Mouse (Mus musculus) heart, adult 2 months (tissue): ENCODE measurements around the gene Agpat4. TPM values are rescaled to one million over a fixed set of nuclear protein-coding genes. Genes with fewer than 3 reads are reported as not detected.
A peak's percentile ranks its signal among the peaks of the same experiment; 100 is the strongest.

Source experiments
- DNase-seq, 2 experiments: peaks; one replicate each; pipeline ENCODE4 v3.0.0; 2021
- H3K27ac ChIP-seq: fragments of 200-600 bp; 2 replicates; pipeline ENCODE4 v1.8.1; 2022
- H3K27me3 ChIP-seq: fragments of 200-500 bp; 2 replicates; pipeline ENCODE4 v1.6.1; 2012; ENCODE audit warnings: mild to moderate bottlenecking, low read length, inconsistent platforms, mixed read lengths; ENCODE audit not compliant: control insufficient read depth, insufficient read depth
- H3K36me3 ChIP-seq: fragments of 200-500 bp; 2 replicates; pipeline ENCODE4 v1.6.1; 2012; ENCODE audit warnings: low read length, inconsistent platforms; ENCODE audit not compliant: control insufficient read depth, insufficient read depth
- H3K4me1 ChIP-seq: fragments of 200-500 bp; 2 replicates; pipeline ENCODE4 v1.6.1; 2011; ENCODE audit warnings: low read length; ENCODE audit not compliant: control insufficient read depth, insufficient read depth
- H3K4me3 ChIP-seq: fragments of 200-600 bp; 2 replicates; pipeline ENCODE4 v1.8.1; 2022
- H3K79me2 ChIP-seq: fragments of 200-500 bp; replicated peaks from 2 replicates; pipeline ENCODE4 v1.6.1; 2012; ENCODE audit warnings: mild to moderate bottlenecking, inconsistent platforms, low read length, moderate library complexity, mixed read lengths; ENCODE audit not compliant: control insufficient read depth, insufficient read depth
- H3K9ac ChIP-seq: fragments of 200-500 bp; 2 replicates; pipeline ENCODE4 v1.6.1; 2012; ENCODE audit warnings: low read depth, mild to moderate bottlenecking, control low read depth, inconsistent platforms, low read length, mixed read lengths
- CTCF ChIP-seq: fragments of 200-600 bp; IDR thresholded peaks from 2 replicates; pipeline ENCODE4 v1.8.1; 2022; ENCODE audit warnings: antibody characterized with exemption, mild to moderate bottlenecking, moderate library complexity
- EP300 ChIP-seq: fragments of 200-500 bp; IDR thresholded peaks from 2 replicates; pipeline ENCODE4 v1.6.1; 2011; ENCODE audit warnings: low read depth, low read length, control low read depth; ENCODE audit not compliant: insufficient read depth
- POLR2A ChIP-seq: fragments of 200-500 bp; IDR thresholded peaks from 2 replicates; pipeline ENCODE4 v1.6.1; 2011; ENCODE audit warnings: mild to moderate bottlenecking, low read depth, low read length, control low read depth; ENCODE audit not compliant: insufficient read depth
- WGBS: fragments of 180-500 bp; shearing (Covaris S2); methylation state at CpG from one replicate; pipeline ENCODE4 v1.1.7; 2018; 5-methylcytosine and 5-hydroxymethylcytosine counted together
- intact Hi-C: fragments of 180-260 bp; cut with DNase I; formaldehyde crosslinking; loops from one replicate; pipeline ENCODE4 v1.15.1; 2025
- polyA plus RNA-seq: library from polyadenylated mRNA; depleted of rRNA; stranded (reverse); fragments of >200 nt; gene quantifications from 2 replicates; pipeline ENCODE4 v1.2.3, GENCODE M21; 2012
- total RNA-seq, 2 experiments: library from RNA; stranded (reverse); gene quantifications; 2 replicates each; pipeline ENCODE4 v1.2.3; 2021

The Agpat4 gene
- total and polyA plus RNA-seq, 3 experiments = 4.4 to 5.3 (median 4.8) TPM

DNA sequence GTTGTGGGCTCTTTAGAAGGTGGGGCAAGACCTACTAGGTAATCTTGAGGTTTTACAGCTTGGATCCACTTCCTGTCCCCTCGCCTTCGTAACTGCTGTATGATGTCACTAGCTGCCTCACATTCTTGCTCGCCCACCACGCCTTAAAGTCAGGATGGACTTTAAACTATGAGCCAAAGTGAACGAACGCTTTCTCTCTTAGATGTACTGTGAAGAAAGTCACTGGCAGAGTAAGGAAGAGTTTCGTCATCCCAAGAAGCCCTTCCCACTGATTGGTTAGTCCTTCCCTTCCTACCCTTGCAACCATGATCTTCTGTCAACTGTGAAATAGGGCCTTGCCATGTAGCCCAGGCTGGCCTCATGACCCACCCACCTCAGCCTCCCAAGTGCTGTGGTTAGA lies 112.6 kb downstream of the Agpat4 start:
- DNase-seq = no peak
- H3K27ac ChIP-seq = no peak overlapping the region
- no peaks in the 10 kb centered on the region for H3K79me2 ChIP-seq
- no peaks in the 10 kb centered on the region; the same call in 1 of the 2 replicates for H3K4me1 ChIP-seq
- no peaks in the 10 kb centered on the region for H3K27me3 ChIP-seq
- intact Hi-C loops = no loop called here
- WGBS = 79% methylated on average over 7 of the region's 7 CpGs
- H3K4me3 ChIP-seq = no peak overlapping the region
- no peak overlapping the region for H3K9ac ChIP-seq
- no peaks in the 10 kb centered on the region for H3K36me3 ChIP-seq
- no peak for TF ChIP-seq POLR2A
- TF ChIP-seq CTCF = no peak
- no peak for TF ChIP-seq EP300

GRCm38 (mm10) chr17:12232724-12233123 lies 114.2 kb downstream of the Agpat4 start:
- Histone ChIP-seq H3K27ac (no peak overlapping the region), H3K4me3 (no peak overlapping the region), H3K4me1 (no peaks in the 10 kb centered on the region), H3K36me3 (no peaks in the 10 kb centered on the region), H3K79me2 (no peaks in the 10 kb centered on the region), H3K9ac (no peak overlapping the region), H3K27me3 (no peaks in the 10 kb centered on the region)
- intact Hi-C loops = no loop called here
- WGBS = 96% methylated on average over 6 of the region's 6 CpGs
- TF ChIP-seq EP300 = no peak
- no peak for TF ChIP-seq POLR2A
- no peak for TF ChIP-seq CTCF
- DNase-seq = no peak

GRCm38 (mm10) chr17:12240701-12241100 lies 122.2 kb downstream of the Agpat4 start:
- intact Hi-C loops = no loop called here
- H3K4me3 ChIP-seq = no peak overlapping the region

GRCm38 (mm10) chr17:12249783-12250504 lies 131.4 kb downstream of the Agpat4 start:
- Histone ChIP-seq H3K9ac (no peak overlapping the region), H3K27me3 (no peaks in the 10 kb centered on the region), H3K79me2 (no peaks in the 10 kb centered on the region), H3K36me3 (no peaks in the 10 kb centered on the region), H3K4me3 (no peak overlapping the region), H3K4me1 (no peaks in the 10 kb centered on the region), H3K27ac (no peak overlapping the region)
- intact Hi-C loops = no loop called here
- WGBS = 88% methylated on average over 19 of the region's 19 CpGs
- TF ChIP-seq CTCF (peak; percentile 42), EP300 (no peak), POLR2A (no peak)
- peak in 1 of 2 experiments; percentile 40 for DNase-seq

More at GRCm38 (mm10) chr17:12240701-12241100, 122.2 kb downstream of the Agpat4 start:
- no peaks in the 10 kb centered on the region for H3K79me2 ChIP-seq
- H3K27ac ChIP-seq = no peak overlapping the region
- WGBS = 86% methylated on average over 3 of the region's 3 CpGs
- H3K36me3 ChIP-seq = no peaks in the 10 kb centered on the region
- H3K4me1 ChIP-seq = no peaks in the 10 kb centered on the region
- H3K9ac ChIP-seq = no peak overlapping the region
- DNase-seq = no peak
- no peaks in the 10 kb centered on the region for H3K27me3 ChIP-seq
- TF ChIP-seq EP300 (no peak), CTCF (no peak), POLR2A (no peak)

DNA sequence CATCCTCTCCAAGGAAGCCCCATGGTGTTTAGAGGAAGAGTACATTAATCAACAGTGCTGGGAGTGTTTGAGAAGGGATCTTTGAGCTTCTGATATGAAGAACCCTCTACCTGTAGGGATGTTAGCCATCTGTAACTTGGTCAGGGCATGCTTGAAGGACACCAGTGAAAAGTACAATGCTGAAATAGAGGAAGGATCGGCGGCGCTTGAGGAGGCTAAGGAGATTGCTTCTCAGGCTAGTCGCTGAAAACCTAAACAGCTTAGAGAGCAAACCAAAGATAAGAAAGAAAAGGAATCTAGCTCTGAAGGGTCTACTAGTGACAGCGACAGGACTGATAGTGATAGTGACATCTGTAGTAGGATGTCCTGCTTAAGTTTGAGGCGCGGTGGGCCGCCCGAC lies 132.1 kb downstream of the Agpat4 start:
- 95% methylated on average over 9 of the region's 9 CpGs for WGBS

GRCm38 (mm10) chr17:12256142-12256541 lies 137.6 kb downstream of the Agpat4 start:
- intact Hi-C loops = no loop called here
- no peak for DNase-seq
- H3K27ac ChIP-seq = no peak overlapping the region
- no peaks in the 10 kb centered on the region for H3K79me2 ChIP-seq
- no peaks in the 10 kb centered on the region for H3K36me3 ChIP-seq
- WGBS = 94% methylated on average over 11 of the region's 11 CpGs
- H3K4me1 ChIP-seq = no peaks in the 10 kb centered on the region
- H3K9ac ChIP-seq = no peak overlapping the region
- no peak overlapping the region for H3K4me3 ChIP-seq
- no peaks in the 10 kb centered on the region for H3K27me3 ChIP-seq
- TF ChIP-seq EP300 (no peak), POLR2A (no peak)

More for the DNA sequence above, 132.1 kb downstream of the Agpat4 start:
- H3K4me1 ChIP-seq = no peaks in the 10 kb centered on the region
- no peaks in the 10 kb centered on the region for H3K36me3 ChIP-seq
- H3K79me2 ChIP-seq = no peaks in the 10 kb centered on the region
- H3K9ac ChIP-seq = no peak overlapping the region
- TF ChIP-seq EP300 (no peak), CTCF (no peak), POLR2A (no peak)
- no peaks in the 10 kb centered on the region for H3K27me3 ChIP-seq
- H3K27ac ChIP-seq = no peak overlapping the region
- no peak for DNase-seq
- no peak overlapping the region for H3K4me3 ChIP-seq
- intact Hi-C loops = no loop called here
